In genomic region chr4:132494271-132494918, GRCm38 (mm10) we compare ENCODE assay signal across 16 mouse cellular contexts. TPM values are rescaled to one million over a fixed set of nuclear protein-coding genes. Genes with fewer than 3 reads are reported as not detected.
DNase-seq lines count a peak whose midpoint lies in the region; ATAC-seq and TF ChIP-seq lines count a peak whose summit lies in the region.
"Had no signal": no experiment of that assay in that cellular context is flagged by ENCODE, and none has a peak within 500 bp of the region (broad histone marks: within the 10 kb centered on the region; RNA-seq: fewer than 3 reads in every experiment).

No protein-coding gene starts in this region.

- peak; percentile 38 for DNase-seq in lung, postnatal 0 days (ENCODE audit: low spot score)
- no peak for DNase-seq in lung, postnatal 14 days
- peak; percentile 35 for DNase-seq in brain, adult 2 months (ENCODE audit: low read depth, low spot score)
- peak; percentile 26 to 32 for DNase-seq in layer of hippocampus, postnatal 14 days (ENCODE audit: low spot score in 2 of 2)
- DNase-seq in kidney, postnatal 14 days: no peak
- no peak for DNase-seq in ovary, postnatal 10 days (ENCODE audit: low spot score)
- DNase-seq: cerebellum, postnatal 14 days; kidney, adult 11 months; right cerebral cortex, adult 18-20 months; thymus, postnatal 4 days had no signal

- H3K36me3 ChIP-seq in lung, postnatal 0 days (ENCODE audit: insufficient read depth, low read length): peaks cover 38% of the 10 kb centered on the region

- H3K9ac ChIP-seq in lung, postnatal 0 days (replicated peaks; ENCODE audit: low read depth): no peak overlapping the region
- H3K9ac ChIP-seq: hindbrain, embryonic 13.5 days; lung, embryonic 15.5 days; neural tube, embryonic 15.5 days had no signal

- TF ChIP-seq CTCF in lung, postnatal 0 days (IDR thresholded peaks at IDR 0.05): no peak

- no peak overlapping the region for H3K27ac ChIP-seq in lung, postnatal 0 days (ENCODE audit: low read length)
- H3K27ac ChIP-seq: hindbrain, embryonic 13.5 days; lung, embryonic 15.5 days; neural tube, embryonic 15.5 days had no signal

- 84% methylated on average over 20 of the region's 20 CpGs for WGBS in lung, postnatal 0 days

- H3K4me3 ChIP-seq in lung, postnatal 0 days (ENCODE audit: low read depth, low read length): no peak overlapping the region
- H3K4me3 ChIP-seq: hindbrain, embryonic 13.5 days; lung, embryonic 15.5 days; neural tube, embryonic 15.5 days had no signal

- no peaks in the 10 kb centered on the region for H3K27me3 ChIP-seq in lung, postnatal 0 days (replicated peaks; ENCODE audit: insufficient read depth, low read length)
- H3K27me3 ChIP-seq: hindbrain, embryonic 13.5 days; lung, embryonic 15.5 days; neural tube, embryonic 15.5 days had no signal

- no peak for TF ChIP-seq EP300 in lung, postnatal 0 days (IDR thresholded peaks at IDR 0.05)

- H3K9me3 ChIP-seq in lung, postnatal 0 days (ENCODE audit: low read length): no peaks in the 10 kb centered on the region
- H3K9me3 ChIP-seq: hindbrain, embryonic 13.5 days; lung, embryonic 15.5 days; neural tube, embryonic 15.5 days had no signal

- ATAC-seq in lung, postnatal 0 days: peak; percentile 33
- ATAC-seq in monocyte, adult 5-6 weeks (replicated peaks; ENCODE audit: insufficient number of reproducible peaks, low FRiP score, low TSS enrichment, poor library complexity, severe bottlenecking): peak; percentile 98
- ATAC-seq in erythroid progenitor cell, adult 5-6 weeks (replicated peaks; ENCODE audit: low FRiP score, poor library complexity, severe bottlenecking): no peak
- ATAC-seq: midbrain, embryonic 16.5 days had no signal

- no peaks in the 10 kb centered on the region for H3K4me1 ChIP-seq in lung, postnatal 0 days (ENCODE audit: insufficient read depth, low read depth, low read length)

- no peak overlapping the region for H3K4me2 ChIP-seq in lung, postnatal 0 days (replicated peaks; ENCODE audit: low read depth, low read length)
- H3K4me2 ChIP-seq: hindbrain, embryonic 13.5 days; lung, embryonic 15.5 days; neural tube, embryonic 15.5 days had no signal

RNA-seq across cellular contexts. Expression of gene Sesn2, which starts 15.9 kb away (rescaled TPM):
- polyA plus RNA-seq in lung, postnatal 0 days (2015; fragmentation: Nextera tagmentation; extraction: Ambion mirVana): 11.6 and 16.0 TPM in 2 replicates
- total RNA-seq in layer of hippocampus, postnatal 14 days (2021): 10 to 100 TPM; 14.3 to 17.9 TPM
- total RNA-seq in monocyte, adult 5-6 weeks (2017): 4.9 to 6.0 TPM (median 5.2 TPM) in 3 replicates
- 11.2 and 11.7 TPM in 2 replicates for total RNA-seq in erythroid progenitor cell, adult 5-6 weeks (2015; ENCODE audit: low replicate concordance)
- 7.8 and 10.9 TPM in 2 replicates for total RNA-seq in erythroid progenitor cell, adult 5-6 weeks (2017; ENCODE audit: low replicate concordance)

RNA-seq across cellular contexts. Expression of gene Med18, which starts 30.7 kb away (rescaled TPM):
- 10.4 and 11.3 TPM in 2 replicates for polyA plus RNA-seq in lung, postnatal 0 days (2015; fragmentation: Nextera tagmentation; extraction: Ambion mirVana)
- total RNA-seq in layer of hippocampus, postnatal 14 days (2021): 1 to 10 TPM; 6.6 to 7.9 TPM
- total RNA-seq in monocyte, adult 5-6 weeks (2017): 1.3 to 9.4 TPM (median 8.8 TPM) in 3 replicates
- total RNA-seq in erythroid progenitor cell, adult 5-6 weeks (2015; ENCODE audit: low replicate concordance): 10.5 and 12.2 TPM in 2 replicates
- 5.7 and 16.2 TPM in 2 replicates for total RNA-seq in erythroid progenitor cell, adult 5-6 weeks (2017; ENCODE audit: low replicate concordance)

RNA-seq across cellular contexts. Expression of gene Atpif1, which starts 39.1 kb away (rescaled TPM):
- polyA plus RNA-seq in lung, postnatal 0 days (2015; fragmentation: Nextera tagmentation; extraction: Ambion mirVana): 700 and 732 TPM in 2 replicates
- total RNA-seq in layer of hippocampus, postnatal 14 days (2021): 100 to 1,000 TPM; 584 to 591 TPM
- 103 to 180 TPM (median 116 TPM) in 3 replicates for total RNA-seq in monocyte, adult 5-6 weeks (2017)
- total RNA-seq in erythroid progenitor cell, adult 5-6 weeks (2015; ENCODE audit: low replicate concordance): 1,556 and 1,764 TPM in 2 replicates
- total RNA-seq in erythroid progenitor cell, adult 5-6 weeks (2017; ENCODE audit: low replicate concordance): 3,478 and 4,268 TPM in 2 replicates

RNA-seq across cellular contexts. Expression of gene Dnajc8, which starts 41.0 kb away (rescaled TPM):
- 157 and 182 TPM in 2 replicates for polyA plus RNA-seq in lung, postnatal 0 days (2015; fragmentation: Nextera tagmentation; extraction: Ambion mirVana)
- total RNA-seq in layer of hippocampus, postnatal 14 days (2021): 10 to 100 TPM; 83.2 to 84.5 TPM
- total RNA-seq in monocyte, adult 5-6 weeks (2017): 510 to 713 TPM (median 673 TPM) in 3 replicates
- total RNA-seq in erythroid progenitor cell, adult 5-6 weeks (2015; ENCODE audit: low replicate concordance): 107 and 129 TPM in 2 replicates
- 248 and 264 TPM in 2 replicates for total RNA-seq in erythroid progenitor cell, adult 5-6 weeks (2017; ENCODE audit: low replicate concordance)

Comparison
In these comparisons a context has a peak if more than half of its experiments do, and no peak if none do; other contexts are left out.
1. DNase-seq: peak in lung, postnatal 0 days (single experiment), brain, adult 2 months (single experiment) and layer of hippocampus, postnatal 14 days (2 of 2); none in lung, postnatal 14 days (single experiment), kidney, postnatal 14 days (single experiment) and ovary, postnatal 10 days (single experiment).